Mouse (Mus musculus): ENCODE results near the gene Tuba1a. TPM values are rescaled to one million over a fixed set of nuclear protein-coding genes. Genes with fewer than 3 reads are reported as not detected.

The Tuba1a gene
- polyA plus RNA-seq, 1 experiment from 2014 or later: 460 TPM

- H3K27ac ChIP-seq: no peak overlapping the region
- H3K27me3 ChIP-seq (ENCODE audit: insufficient read depth, low read length): peaks cover 22% of the 10 kb centered on the region
- 73% methylated on average over 1 of the region's 1 CpGs for WGBS
These were observed 52.0 kb downstream of the Tuba1a start for GRCm38 (mm10) chr15:98901530-98901929.

More at GRCm38 (mm10) chr15:98901530-98901929, 52.0 kb downstream of the Tuba1a start:
- H3K36me3 ChIP-seq (ENCODE audit: insufficient read depth, low read length): peaks cover 11% of the 10 kb centered on the region
- no peak overlapping the region for H3K9ac ChIP-seq (ENCODE audit: low read depth, low read length)
- H3K4me1 ChIP-seq (replicated peaks; ENCODE audit: insufficient read depth, low read length): peaks cover 10% of the 10 kb centered on the region
- H3K4me3 ChIP-seq (replicated peaks; ENCODE audit: low read depth, low read length): no peak overlapping the region
- H3K4me2 ChIP-seq (ENCODE audit: low read length): no peak overlapping the region
- TF ChIP-seq CTCF (IDR thresholded peaks at IDR 0.05; ENCODE audit: low read depth): peak; percentile 30
- DNase-seq (ENCODE audit: low spot score) (no peak), ATAC-seq (replicated peaks; ENCODE audit: low FRiP score, low read depth) (no peak)
- no peaks in the 10 kb centered on the region for H3K9me3 ChIP-seq (replicated peaks; ENCODE audit: low read length)

Other genes starting within 250 kb of the Tuba1a start
- 0.74 and 0.75 TPM in 2 replicates for gene Ccdc65, start 245.5 kb downstream of the Tuba1a start, polyA plus RNA-seq (2015; fragmentation: Nextera tagmentation; extraction: Ambion mirVana)
- gene Fkbp11, start 225.5 kb downstream of the Tuba1a start, polyA plus RNA-seq (2015; fragmentation: Nextera tagmentation; extraction: Ambion mirVana): 34.4 and 34.6 TPM in 2 replicates
- 39.0 and 39.6 TPM in 2 replicates for gene Arf3, start 190.5 kb downstream of the Tuba1a start, polyA plus RNA-seq (2015; fragmentation: Nextera tagmentation; extraction: Ambion mirVana)
- not detected in 2 replicates for gene Wnt10b, start 175.6 kb downstream of the Tuba1a start, polyA plus RNA-seq (2015; fragmentation: Nextera tagmentation; extraction: Ambion mirVana)
- not detected in 2 replicates for gene Wnt1, start 163.8 kb downstream of the Tuba1a start, polyA plus RNA-seq (2015; fragmentation: Nextera tagmentation; extraction: Ambion mirVana)
- 4.4 and 6.1 TPM in 2 replicates for gene Ddn, start 144.2 kb downstream of the Tuba1a start, polyA plus RNA-seq (2015; fragmentation: Nextera tagmentation; extraction: Ambion mirVana)
- 83.1 and 94.5 TPM in 2 replicates for gene Prkag1, start 122.2 kb downstream of the Tuba1a start, polyA plus RNA-seq (2015; fragmentation: Nextera tagmentation; extraction: Ambion mirVana)
- gene Kmt2d, start 82.5 kb downstream of the Tuba1a start, polyA plus RNA-seq (2015; fragmentation: Nextera tagmentation; extraction: Ambion mirVana): 6.4 and 8.3 TPM in 2 replicates
- 15.4 and 15.7 TPM in 2 replicates for gene Rhebl1, start 59.2 kb downstream of the Tuba1a start, polyA plus RNA-seq (2015; fragmentation: Nextera tagmentation; extraction: Ambion mirVana)
- gene Dhh, start 55.2 kb downstream of the Tuba1a start, polyA plus RNA-seq (2015; fragmentation: Nextera tagmentation; extraction: Ambion mirVana): 2.6 and 2.9 TPM in 2 replicates
- gene Lmbr1l, start 35.5 kb downstream of the Tuba1a start, polyA plus RNA-seq (2015; fragmentation: Nextera tagmentation; extraction: Ambion mirVana): 11.6 and 13.0 TPM in 2 replicates
- 903 and 1,010 TPM in 2 replicates for gene Tuba1b, start 19.1 kb downstream of the Tuba1a start, polyA plus RNA-seq (2015; fragmentation: Nextera tagmentation; extraction: Ambion mirVana)
- gene Gm49450, start 152 bp downstream of the Tuba1a start, polyA plus RNA-seq (2015; fragmentation: Nextera tagmentation; extraction: Ambion mirVana): not detected in 2 replicates
- 170 and 178 TPM in 2 replicates for gene Tuba1c, start 76.2 kb upstream of the Tuba1a start, polyA plus RNA-seq (2015; fragmentation: Nextera tagmentation; extraction: Ambion mirVana)
- gene Prph, start 101.5 kb upstream of the Tuba1a start, polyA plus RNA-seq (2015; fragmentation: Nextera tagmentation; extraction: Ambion mirVana): 0.26 and 0.82 TPM in 2 replicates
- 11.4 and 11.5 TPM in 2 replicates for gene Troap, start 120.9 kb upstream of the Tuba1a start, polyA plus RNA-seq (2015; fragmentation: Nextera tagmentation; extraction: Ambion mirVana)
- gene C1ql4, start 134.1 kb upstream of the Tuba1a start, polyA plus RNA-seq (2015; fragmentation: Nextera tagmentation; extraction: Ambion mirVana): 1.3 TPM in 2 replicates
- gene Dnajc22, start 139.5 kb upstream of the Tuba1a start, polyA plus RNA-seq (2015; fragmentation: Nextera tagmentation; extraction: Ambion mirVana): 8.8 TPM in 2 replicates
- gene Spats2, start 172.2 kb upstream of the Tuba1a start, polyA plus RNA-seq (2015; fragmentation: Nextera tagmentation; extraction: Ambion mirVana): 33.5 and 34.6 TPM in 2 replicates